Mouse (Mus musculus) limb, embryonic 10.5 days (tissue): Measurements from ENCODE around the gene Tmub1. TPM values are rescaled to one million over a fixed set of nuclear protein-coding genes. Genes with fewer than 3 reads are reported as not detected.
A peak's percentile ranks its signal among the peaks of the same experiment; 100 is the strongest.

Source experiments
- DNase-seq: peaks from one replicate; pipeline ENCODE4 v3.0.0-alpha.2; 2017; ENCODE audit warnings: low spot score
- H3K27ac ChIP-seq: fragments of 300-500 bp; sonication (generic); 2 replicates; pipeline ENCODE4 v1.5.1; 2016; ENCODE audit warnings: mild to moderate bottlenecking
- H3K27me3 ChIP-seq: fragments of 300-500 bp; sonication (generic); 2 replicates; pipeline ENCODE4 v1.6.1; 2016; ENCODE audit warnings: low read depth, mild to moderate bottlenecking; ENCODE audit not compliant: poor library complexity, severe bottlenecking
- H3K36me3 ChIP-seq: fragments of 300-500 bp; sonication (generic); 2 replicates; pipeline ENCODE4 v1.6.1; 2016; ENCODE audit warnings: mild to moderate bottlenecking, moderate library complexity
- H3K4me1 ChIP-seq: fragments of 300-500 bp; sonication (generic); 2 replicates; pipeline ENCODE4 v1.6.1; 2016
- H3K4me3 ChIP-seq: fragments of 300-500 bp; sonication (generic); 2 replicates; pipeline ENCODE4 v1.5.1; 2016; ENCODE audit warnings: mild to moderate bottlenecking, moderate library complexity
- H3K9me3 ChIP-seq: fragments of 300-500 bp; sonication (generic); replicated peaks from 2 replicates; pipeline ENCODE4 v1.6.1; 2016; ENCODE audit warnings: mild to moderate bottlenecking
- WGBS: fragments of 180-500 bp; shearing (Covaris S2); methylation state at CpG from one replicate; pipeline ENCODE4 v1.1.7; 2016; 5-methylcytosine and 5-hydroxymethylcytosine counted together
- polyA plus RNA-seq: library from polyadenylated mRNA; unstranded; fragments of >200 nt; fragmentation: Nextera tagmentation; extraction: Ambion mirVana; gene quantifications from 2 replicates; pipeline ENCODE4 v1.2.1, GENCODE M21; 2016

The Tmub1 gene
- 22.1 and 24.2 TPM in 2 replicates for polyA plus RNA-seq

DNA sequence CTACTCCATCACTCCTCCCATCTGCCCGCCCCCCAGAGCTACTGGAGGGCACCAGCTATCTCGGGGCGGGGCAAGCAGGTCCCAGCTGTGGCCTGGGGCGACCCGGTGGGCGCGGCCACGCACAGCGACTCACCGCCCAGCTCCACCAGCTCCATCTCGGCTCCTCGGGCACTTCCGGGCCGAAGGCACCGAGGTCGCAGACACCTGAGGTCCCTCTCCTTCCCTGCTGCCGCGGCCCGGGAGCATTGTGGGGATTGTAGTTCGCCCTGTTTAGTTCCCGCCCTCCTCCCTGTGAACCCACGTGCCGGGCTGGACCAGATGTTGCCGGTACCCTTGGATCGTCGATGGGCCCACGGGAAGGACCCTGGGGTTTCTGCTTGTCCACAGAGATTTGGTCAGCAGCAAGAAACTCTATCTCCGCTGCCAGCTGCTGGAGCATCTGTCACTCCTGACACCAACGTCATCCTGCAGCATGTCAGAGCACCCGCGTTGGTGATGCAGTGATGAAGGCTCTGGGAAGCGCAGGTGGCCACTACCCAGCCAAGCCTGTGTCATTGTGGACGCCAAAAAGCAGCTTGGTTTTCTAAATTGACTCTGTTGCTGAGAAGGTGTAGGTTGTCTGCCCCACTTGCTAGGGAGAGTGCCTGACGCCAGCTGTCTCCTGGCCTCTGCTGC lies at the start of gene Tmub1:
TSS of gene Tmub1 (minus strand) at position 231 of the 675 bp plus-strand sequence.
- peak within 1 kb of the TSS; percentile 63 for H3K4me3 ChIP-seq
- 2% methylated on average over 34 of the region's 34 CpGs for WGBS
- H3K27ac ChIP-seq = peak within 1 kb of the TSS; percentile 82
- H3K36me3 ChIP-seq = peaks cover 12% of the 10 kb centered on the region
- DNase-seq = peak; percentile 88
- H3K9me3 ChIP-seq = no peaks in the 10 kb centered on the region
- no peaks in the 10 kb centered on the region; the same call in 1 of the 2 replicates for H3K27me3 ChIP-seq
- H3K4me1 ChIP-seq = peaks cover 58% of the 10 kb centered on the region

DNA sequence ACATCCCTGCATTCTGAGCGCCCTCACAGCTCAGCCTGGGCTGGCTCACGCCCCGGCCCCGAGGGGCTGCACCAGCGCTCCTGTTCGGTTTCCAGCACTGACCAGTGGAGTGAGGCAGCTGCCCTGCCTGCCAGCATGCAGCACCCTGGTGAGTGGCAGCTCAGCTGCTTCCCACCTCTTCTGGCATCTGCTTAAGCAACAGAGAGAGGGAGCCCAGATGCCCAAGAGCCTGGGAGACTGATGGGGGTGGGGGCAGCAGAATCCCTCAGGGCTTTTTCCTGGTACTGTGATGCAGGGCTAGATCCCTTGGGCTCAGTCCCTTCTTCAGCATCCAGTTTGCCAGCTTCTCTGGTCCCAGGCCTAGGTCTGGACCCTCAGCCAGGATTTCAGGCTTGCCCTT lies 49.1 kb upstream of the Tmub1 start:
- H3K4me3 ChIP-seq = no peak overlapping the region
- no peak for DNase-seq
- no peaks in the 10 kb centered on the region for H3K9me3 ChIP-seq
- H3K36me3 ChIP-seq = peaks cover 100% of the 10 kb centered on the region
- peaks cover under 1% of the 10 kb centered on the region; the same call in 1 of the 2 replicates for H3K27me3 ChIP-seq
- no peak overlapping the region for H3K27ac ChIP-seq
- peaks cover 17% of the 10 kb centered on the region for H3K4me1 ChIP-seq
- 62% methylated on average over 6 of the region's 6 CpGs for WGBS

GRCm38 (mm10) chr5:24495019-24495418 lies 47.4 kb upstream of the Tmub1 start:
- H3K4me3 ChIP-seq = no peak overlapping the region
- no peaks in the 10 kb centered on the region for H3K9me3 ChIP-seq
- H3K27me3 ChIP-seq = no peaks in the 10 kb centered on the region
- peaks cover 27% of the 10 kb centered on the region for H3K4me1 ChIP-seq
- no peak for DNase-seq
- H3K27ac ChIP-seq = no peak overlapping the region
- H3K36me3 ChIP-seq = peaks cover 100% of the 10 kb centered on the region
- 93% methylated on average over 15 of the region's 15 CpGs for WGBS

DNA sequence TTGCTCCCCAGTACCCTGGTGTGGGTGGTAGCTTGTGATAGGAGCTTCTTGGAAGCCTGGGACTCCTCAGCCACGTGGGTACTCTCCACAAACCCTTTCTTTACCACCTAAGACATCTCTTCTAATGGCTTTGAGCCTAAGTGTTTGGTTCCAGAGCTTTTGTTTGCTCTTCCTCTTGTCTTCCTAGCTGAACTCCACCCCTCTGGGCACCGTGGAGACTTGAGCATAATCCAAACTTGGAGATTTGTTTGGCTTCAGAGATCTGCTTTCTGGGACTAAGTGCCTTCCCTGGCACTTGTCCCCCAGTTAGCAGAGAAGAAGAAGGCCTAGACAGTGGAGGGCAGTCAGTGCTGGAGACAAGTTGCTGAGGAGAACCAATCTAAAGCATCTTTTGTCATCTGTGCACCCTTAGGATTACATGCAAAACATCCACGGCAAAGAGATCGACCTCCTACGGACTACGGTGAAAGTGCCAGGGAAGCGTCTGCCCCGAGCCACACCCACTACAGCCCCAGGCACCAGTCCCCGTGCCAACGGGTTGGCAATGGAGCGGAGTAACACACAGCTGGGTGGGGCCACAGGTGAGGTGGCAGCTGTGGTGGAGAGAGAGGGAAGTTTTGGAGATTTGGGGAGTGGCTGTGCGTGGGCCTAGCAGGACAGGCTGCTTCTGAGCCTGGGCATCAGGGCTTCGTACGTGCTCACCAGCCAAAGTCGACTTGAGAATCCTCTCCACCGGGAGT lies 45.1 kb upstream of the Tmub1 start:
- no peaks in the 10 kb centered on the region for H3K9me3 ChIP-seq
- H3K4me1 ChIP-seq = peaks cover 36% of the 10 kb centered on the region

DNA sequence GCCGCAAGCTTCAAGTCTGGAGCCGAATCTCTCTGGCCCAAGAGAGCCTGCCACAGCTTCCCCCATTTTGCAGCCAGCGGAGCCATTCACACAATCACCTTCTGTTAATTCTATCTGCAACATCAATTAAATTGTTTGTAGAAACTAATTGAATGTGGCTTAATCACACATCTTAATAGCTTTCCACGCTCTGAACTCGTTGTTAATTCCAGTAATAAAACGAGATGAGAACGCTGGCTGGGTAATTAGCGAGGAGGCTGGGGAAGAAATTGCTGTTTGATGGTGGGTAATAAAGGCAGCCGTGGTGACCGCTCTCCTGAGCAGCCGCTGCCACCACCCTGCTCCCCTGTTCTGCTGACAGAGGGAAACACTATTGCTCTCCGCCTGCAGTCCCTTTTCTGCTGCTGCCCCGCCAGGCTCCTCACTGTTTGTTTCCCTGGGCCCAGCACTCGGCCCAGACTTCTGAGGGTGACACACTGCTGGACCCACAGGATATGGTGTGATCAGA lies 42.8 kb upstream of the Tmub1 start:
- Histone ChIP-seq H3K4me1 (peaks cover 37% of the 10 kb centered on the region), H3K27me3 (peaks cover 4% of the 10 kb centered on the region; the same call in 1 of the 2 replicates), H3K4me3 (no peak overlapping the region), H3K9me3 (no peaks in the 10 kb centered on the region), H3K36me3 (peaks cover 94% of the 10 kb centered on the region), H3K27ac (peak overlapping the region; percentile 15; the same call in 1 of the 2 replicates)
- WGBS = 43% methylated on average over 14 of the region's 14 CpGs
- no peak for DNase-seq

More for the DNA sequence above, 45.1 kb upstream of the Tmub1 start:
- Histone ChIP-seq H3K36me3 (peaks cover 100% of the 10 kb centered on the region), H3K4me3 (no peak overlapping the region), H3K27ac (no peak overlapping the region), H3K27me3 (no peaks in the 10 kb centered on the region)
- WGBS = 91% methylated on average over 16 of the region's 16 CpGs
- no peak for DNase-seq

- Histone ChIP-seq H3K36me3 (peaks cover 90% of the 10 kb centered on the region), H3K4me3 (no peak overlapping the region), H3K9me3 (no peaks in the 10 kb centered on the region), H3K4me1 (peaks cover 72% of the 10 kb centered on the region), H3K27ac (no peak overlapping the region), H3K27me3 (peaks cover 20% of the 10 kb centered on the region)
- DNase-seq = no peak
- 93% methylated on average over 5 of the region's 5 CpGs for WGBS
These were observed 39.1 kb upstream of the Tmub1 start for GRCm38 (mm10) chr5:24486738-24487137.

- WGBS = 3% methylated on average over 8 of the region's 8 CpGs
- H3K36me3 ChIP-seq = peaks cover 90% of the 10 kb centered on the region
These were observed 38.4 kb upstream of the Tmub1 start for GRCm38 (mm10) chr5:24486097-24486496.

GRCm38 (mm10) chr5:24484963-24485362 lies 37.3 kb upstream of the Tmub1 start:
- Histone ChIP-seq H3K27me3 (peaks cover 20% of the 10 kb centered on the region), H3K27ac (peak overlapping the region; percentile 65), H3K9me3 (no peaks in the 10 kb centered on the region), H3K4me1 (peaks cover 75% of the 10 kb centered on the region), H3K36me3 (peaks cover 90% of the 10 kb centered on the region), H3K4me3 (peak overlapping the region; percentile 34)
- WGBS = 7% methylated on average over 22 of the region's 22 CpGs
- DNase-seq = no peak

More at GRCm38 (mm10) chr5:24486097-24486496, 38.4 kb upstream of the Tmub1 start:
- peak; percentile 92 for DNase-seq
- Histone ChIP-seq H3K27me3 (peaks cover 20% of the 10 kb centered on the region), H3K27ac (no peak overlapping the region), H3K9me3 (no peaks in the 10 kb centered on the region), H3K4me1 (peaks cover 77% of the 10 kb centered on the region), H3K4me3 (no peak overlapping the region)

DNA sequence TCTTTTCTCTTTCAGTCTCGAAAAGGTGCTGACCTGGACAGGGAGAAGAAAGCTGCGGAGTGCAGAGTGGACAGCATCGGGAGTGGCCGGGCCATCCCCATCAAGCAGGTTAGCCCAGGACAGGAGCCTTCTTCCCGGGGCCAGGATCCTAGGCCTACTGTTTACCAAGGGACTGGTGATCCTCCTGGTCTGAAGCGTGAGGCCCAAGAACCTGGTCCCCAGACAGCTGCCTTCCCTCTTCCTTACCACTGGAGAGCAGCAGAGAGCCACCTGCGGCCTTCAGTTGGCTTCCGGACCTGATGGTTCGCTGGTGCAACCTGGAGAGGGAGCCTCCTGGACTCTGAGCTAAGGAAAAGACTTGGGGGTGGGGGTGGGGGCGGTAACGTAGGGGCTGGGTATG lies 35.7 kb upstream of the Tmub1 start:
- WGBS = 24% methylated on average over 11 of the region's 11 CpGs
- Histone ChIP-seq H3K4me3 (no peak overlapping the region), H3K27me3 (peaks cover 20% of the 10 kb centered on the region), H3K9me3 (no peaks in the 10 kb centered on the region), H3K27ac (no peak overlapping the region), H3K36me3 (peaks cover 90% of the 10 kb centered on the region), H3K4me1 (peaks cover 68% of the 10 kb centered on the region)
- DNase-seq = peak; percentile 76

DNA sequence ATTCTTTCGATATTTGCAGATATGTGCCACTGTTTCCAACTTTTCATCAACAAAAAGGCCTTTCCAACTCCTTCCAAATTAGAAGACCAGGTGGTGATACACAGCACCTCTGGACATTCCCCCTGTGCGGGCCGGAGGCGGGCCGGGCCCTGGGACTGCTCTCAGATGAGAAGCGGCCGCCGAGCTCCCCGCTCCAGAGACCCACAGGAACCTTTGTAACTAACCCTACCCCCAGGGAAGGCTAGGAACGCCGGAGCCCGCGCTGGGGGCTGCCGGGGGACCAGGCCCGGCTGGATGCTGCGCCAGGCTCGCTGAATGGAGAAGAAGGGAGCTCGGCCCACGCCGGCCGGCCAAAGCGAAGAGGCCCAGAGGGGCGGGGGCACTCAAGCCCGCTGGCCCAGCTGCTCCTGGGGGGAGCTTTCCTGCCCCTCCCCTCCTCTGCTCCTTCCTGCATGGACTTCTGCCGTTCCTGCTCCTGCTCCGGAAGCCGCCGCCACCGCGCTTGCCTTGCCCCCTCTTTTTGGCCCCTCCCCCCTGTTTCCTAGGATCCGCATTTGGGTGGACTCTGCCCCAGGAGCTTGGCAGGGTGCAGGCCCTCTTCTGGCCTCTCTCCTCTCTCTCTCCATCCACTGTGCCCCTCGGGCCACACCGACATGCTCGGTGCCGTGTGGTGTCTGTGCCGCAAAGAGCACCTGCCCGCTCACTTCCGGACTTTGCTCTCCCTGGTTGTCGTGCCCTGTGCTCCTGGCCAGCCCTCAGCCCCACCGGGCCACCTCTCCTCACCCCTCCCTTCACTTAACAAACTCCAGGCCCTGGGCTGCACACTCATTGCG lies 34.8 kb upstream of the Tmub1 start:
- Histone ChIP-seq H3K4me3 (peak overlapping the region; percentile 3; the same call in 1 of the 2 replicates), H3K36me3 (peaks cover 90% of the 10 kb centered on the region)
- DNase-seq = peak; percentile 49

DNA sequence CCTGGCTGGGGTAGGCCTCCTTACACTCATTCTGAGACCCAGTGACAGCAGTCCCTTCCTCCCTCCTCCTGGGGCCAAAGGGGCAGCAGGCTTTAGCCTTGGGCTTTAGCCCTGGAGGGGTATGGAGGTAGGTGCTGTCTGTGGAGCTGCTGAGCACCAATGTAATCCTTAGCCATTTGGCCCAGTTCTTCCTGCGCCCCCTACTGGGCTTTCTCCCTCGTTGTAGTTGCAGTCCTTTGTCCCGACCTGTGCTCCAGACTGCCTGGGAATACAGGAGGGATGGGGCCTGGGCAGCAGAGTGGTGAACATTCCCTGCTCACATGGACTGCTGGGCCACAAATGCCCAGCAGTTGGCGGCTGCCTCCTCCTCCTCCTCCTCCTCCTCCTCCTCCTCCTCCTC lies 34.0 kb upstream of the Tmub1 start:
- Histone ChIP-seq H3K36me3 (peaks cover 90% of the 10 kb centered on the region), H3K27ac (peak overlapping the region; percentile 67), H3K4me1 (peaks cover 60% of the 10 kb centered on the region), H3K4me3 (no peak overlapping the region), H3K27me3 (peaks cover 20% of the 10 kb centered on the region), H3K9me3 (no peaks in the 10 kb centered on the region)
- DNase-seq = peak; percentile 83
- WGBS = 17% methylated on average over 4 of the region's 4 CpGs

More for the DNA sequence above, 34.8 kb upstream of the Tmub1 start:
- 49% methylated on average over 41 of the region's 41 CpGs for WGBS
- H3K4me1 ChIP-seq = peaks cover 63% of the 10 kb centered on the region
- peaks cover 20% of the 10 kb centered on the region for H3K27me3 ChIP-seq
- peak overlapping the region; percentile 67 for H3K27ac ChIP-seq
- H3K9me3 ChIP-seq = no peaks in the 10 kb centered on the region

- Histone ChIP-seq H3K9me3 (no peaks in the 10 kb centered on the region), H3K4me3 (no peak overlapping the region), H3K27me3 (peaks cover 30% of the 10 kb centered on the region), H3K36me3 (peaks cover 76% of the 10 kb centered on the region), H3K4me1 (peaks cover 55% of the 10 kb centered on the region), H3K27ac (no peak overlapping the region)
- WGBS = 92% methylated on average over 9 of the region's 9 CpGs
- DNase-seq = no peak
These were observed 30.3 kb upstream of the Tmub1 start for GRCm38 (mm10) chr5:24477909-24478308.
